Mouse (Mus musculus): Measurements from ENCODE around the gene Gpalpp1.

Gpalpp1 gene

DNA sequence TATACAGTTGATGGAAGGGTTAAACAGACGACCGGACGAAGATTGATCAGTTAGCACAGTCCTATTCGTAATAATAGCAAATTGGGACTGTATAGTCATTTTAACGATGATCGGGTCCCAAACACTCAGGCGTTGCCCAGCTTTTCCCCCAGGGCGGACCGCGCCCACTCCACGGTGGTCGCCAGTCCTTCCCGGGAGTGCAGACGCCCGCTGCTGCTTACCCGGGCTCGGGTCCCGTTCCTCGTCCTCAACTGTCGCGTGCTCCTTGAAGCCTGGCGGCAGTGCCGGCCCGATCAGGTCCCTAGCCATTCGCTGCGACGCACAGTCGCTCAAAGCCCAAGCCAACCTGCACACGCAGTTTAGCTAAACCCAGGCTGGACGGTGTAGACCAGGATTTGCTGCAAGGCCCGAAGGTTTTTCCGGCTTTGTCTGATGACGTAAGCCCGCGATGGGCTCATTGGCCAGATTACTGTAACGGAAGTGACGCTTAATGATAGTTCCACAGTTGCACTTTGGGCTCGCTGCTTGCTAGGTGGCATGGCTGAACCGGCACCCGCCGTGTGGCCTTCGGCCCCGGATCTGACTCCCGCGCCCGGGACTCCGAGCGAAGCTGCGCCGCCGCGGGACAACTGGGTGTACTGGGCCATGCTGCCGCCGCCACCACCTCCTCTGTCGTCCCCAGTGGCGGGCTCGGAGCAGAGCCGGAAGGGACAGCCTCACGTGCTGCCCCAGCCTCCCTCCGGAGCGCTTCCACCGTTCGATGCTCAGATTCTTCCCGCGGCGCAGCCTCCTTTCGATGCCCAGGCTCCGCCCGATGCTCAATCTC, at the start of gene Gpalpp1, which contains the start of gene Nufip1:
Gene Gpalpp1 (minus strand): TSS at position 365 of the 826 bp plus-strand sequence.
Gene Nufip1 (plus strand): TSS at position 496 of the 826 bp plus-strand sequence.
- peak; percentile 92 for DNase-seq (ENCODE audit: low read depth, low spot score)

DNA sequence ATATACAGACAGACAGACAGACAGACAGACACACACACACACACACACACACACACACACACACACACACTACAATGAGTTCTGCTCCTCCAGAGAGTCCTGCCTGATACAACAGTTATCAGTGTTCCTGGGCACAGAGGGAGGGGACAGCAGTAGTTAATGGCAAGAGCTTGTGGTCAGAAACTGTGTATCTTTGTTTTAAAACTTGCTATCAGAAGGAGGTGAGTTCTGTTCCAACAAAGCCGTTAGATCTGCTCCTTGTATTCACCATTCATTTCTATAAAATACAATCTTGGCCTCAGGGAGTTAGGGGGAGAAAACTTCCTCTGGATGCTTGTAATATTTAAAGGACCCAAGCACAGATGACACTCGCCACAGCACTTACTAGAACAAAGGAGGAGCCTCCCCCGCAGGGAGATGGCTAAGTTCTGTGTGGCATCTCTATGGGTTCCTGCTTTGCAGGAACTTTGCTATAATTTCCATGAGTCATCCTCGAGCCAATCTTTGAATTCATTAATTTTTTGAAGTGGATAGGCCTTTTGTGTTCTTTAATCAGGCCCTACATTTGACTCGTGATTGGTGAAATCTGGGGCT, 47.7 kb upstream of the Gpalpp1 start:
- DNase-seq (ENCODE audit: low read depth, low spot score) = no peak

DNA sequence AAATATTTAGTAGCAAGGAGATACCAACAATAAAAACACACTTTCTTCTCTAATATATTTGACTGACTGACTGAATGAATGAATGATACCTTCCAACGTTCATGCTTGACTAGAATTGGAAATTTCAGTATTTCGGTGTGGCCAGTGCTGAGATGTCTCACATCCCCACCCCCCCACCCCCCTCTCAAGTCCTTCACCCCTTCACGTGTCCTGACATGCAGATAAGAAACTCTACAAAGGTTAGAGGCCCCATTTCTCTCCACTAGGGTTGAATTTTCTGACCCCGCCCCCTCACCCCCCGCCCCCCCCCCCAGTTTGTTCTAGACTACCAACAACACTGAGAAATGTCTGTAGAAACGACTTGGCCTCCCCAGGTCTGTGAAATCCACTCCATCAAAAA, 43.3 kb upstream of the Gpalpp1 start:
- DNase-seq (ENCODE audit: low read depth, low spot score) = no peak

DNA sequence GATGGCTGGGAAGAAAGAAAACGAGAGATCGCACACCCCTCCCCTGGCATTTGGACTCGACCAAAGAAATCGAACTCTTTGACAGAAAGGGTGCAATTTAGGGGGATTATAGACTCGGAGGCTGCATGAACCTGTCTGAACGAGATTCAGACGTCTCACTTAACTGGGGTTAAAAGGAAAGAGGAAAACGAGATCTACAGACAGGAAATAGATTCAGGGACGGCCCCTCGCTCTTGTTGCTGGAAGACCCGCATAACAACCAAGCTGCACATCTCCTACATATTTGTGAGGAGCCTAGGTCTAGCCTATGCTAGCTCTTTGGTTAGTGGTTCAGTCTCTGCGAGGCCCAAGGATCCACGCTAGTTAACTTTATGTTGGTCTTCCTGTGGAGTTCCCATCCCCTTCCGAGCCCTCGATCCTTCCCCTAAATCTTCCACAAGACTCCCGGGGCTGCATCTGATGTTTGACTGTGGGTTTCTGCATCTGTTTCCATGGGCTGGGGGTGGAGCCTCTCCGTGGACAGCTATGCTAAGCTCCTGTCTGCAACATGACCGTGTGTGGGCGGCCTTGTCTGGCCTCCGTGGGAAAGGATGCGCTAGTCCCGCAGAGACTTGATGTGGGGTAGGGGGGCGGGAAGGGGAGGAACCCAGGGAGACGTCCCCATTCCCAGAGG, 42.6 kb upstream of the Gpalpp1 start:
- no peak for DNase-seq (ENCODE audit: low read depth, low spot score)

DNA sequence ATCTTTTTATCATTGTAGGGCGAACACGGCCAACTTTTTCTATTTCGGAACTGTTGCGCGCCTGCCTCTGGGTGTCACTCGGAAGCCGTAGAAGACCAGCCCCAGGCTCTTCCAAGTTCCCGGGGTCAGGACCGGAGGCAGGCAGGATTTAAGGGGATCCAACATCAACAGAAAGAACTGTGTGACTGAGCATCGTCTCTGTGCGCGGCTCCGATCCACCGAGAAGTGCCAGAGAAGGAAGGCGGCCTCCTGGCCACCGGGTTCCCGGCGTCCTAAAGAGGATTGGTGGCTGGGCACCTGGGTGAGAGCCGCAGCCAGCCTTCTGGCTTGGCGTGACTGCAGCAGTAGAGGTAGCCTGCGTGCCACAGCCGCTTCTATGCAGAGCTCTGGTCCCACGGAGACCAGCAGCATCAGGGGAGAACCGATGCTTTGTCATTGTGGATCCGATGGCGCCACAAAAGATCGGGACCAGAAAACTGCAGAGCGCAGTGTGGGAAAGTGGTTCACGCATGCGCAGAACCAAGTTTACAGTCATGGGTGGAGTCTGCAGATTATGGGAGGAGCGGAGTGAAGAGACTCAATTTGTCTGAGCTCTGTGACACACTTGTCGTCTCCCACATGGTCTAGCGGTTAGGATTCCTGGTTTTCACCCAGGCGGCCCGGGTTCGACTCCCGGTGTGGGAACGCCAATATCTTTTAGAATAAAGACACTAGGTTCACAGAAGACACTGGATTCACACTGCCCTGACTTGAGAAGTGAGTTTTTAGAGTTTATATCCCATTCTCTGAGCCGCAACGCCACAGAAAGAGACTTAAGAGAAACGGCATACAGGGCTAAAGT, 41.8 kb upstream of the Gpalpp1 start:
- DNase-seq (ENCODE audit: low read depth, low spot score) = peak; percentile 92

DNA sequence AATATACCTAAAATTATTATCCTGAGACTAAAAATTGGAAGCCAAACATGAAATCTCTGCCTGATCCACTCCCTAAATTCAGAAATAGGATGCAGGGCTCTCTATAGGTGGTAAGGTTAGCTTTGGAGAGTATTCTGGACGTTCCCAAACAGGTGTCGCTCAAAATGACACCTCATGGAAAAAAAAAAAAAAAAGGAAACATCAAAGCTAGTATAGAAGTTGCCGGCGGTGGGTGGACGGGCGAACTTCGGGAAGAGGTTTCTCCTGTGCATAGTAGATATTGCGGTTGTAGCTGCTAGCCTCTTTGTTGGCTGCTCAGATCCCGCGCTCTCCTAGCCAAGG, 41.2 kb upstream of the Gpalpp1 start:
- DNase-seq (ENCODE audit: low read depth, low spot score) = no peak

DNA sequence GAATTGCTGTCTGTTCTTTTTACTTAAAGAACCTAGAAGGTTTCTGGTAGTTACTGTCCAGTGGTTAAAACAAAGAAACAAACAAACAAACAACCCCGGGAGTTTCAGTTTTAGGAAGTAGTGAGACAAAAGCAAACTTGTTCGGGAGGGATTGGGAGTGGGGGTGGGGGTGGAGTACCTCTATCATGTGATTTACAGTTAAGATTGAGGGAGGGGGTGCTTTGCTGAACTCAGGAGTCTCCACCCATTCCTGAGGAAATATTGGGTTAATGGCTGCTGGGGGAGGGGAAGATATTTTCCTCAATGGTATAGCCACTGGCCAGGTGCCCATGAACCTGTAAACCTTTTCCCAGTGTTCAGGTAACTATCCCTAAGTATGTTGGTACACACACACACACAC, 40.5 kb upstream of the Gpalpp1 start:
- DNase-seq (ENCODE audit: low read depth, low spot score) = peak; percentile 42

DNA sequence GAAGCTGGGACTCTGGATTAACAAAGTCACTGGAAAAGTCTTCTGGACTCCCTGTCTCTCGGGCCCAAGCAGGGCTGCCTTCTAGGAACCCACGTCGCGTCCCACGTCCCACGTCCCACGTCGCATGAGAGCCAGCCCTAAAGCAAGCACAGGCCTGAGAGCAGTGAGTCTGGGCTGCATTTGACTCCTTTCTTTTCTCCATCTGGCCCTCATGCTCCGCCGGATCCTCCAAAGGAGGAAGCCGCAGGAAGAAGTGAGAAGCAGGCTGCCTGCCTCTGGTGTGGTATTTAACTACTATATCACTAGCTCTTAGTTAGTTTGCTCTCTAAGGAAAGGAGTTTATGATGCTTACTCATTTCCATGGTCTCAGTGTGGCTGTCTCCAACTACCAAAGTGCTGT, 39.9 kb upstream of the Gpalpp1 start:
- DNase-seq (ENCODE audit: low read depth, low spot score) = no peak

DNA sequence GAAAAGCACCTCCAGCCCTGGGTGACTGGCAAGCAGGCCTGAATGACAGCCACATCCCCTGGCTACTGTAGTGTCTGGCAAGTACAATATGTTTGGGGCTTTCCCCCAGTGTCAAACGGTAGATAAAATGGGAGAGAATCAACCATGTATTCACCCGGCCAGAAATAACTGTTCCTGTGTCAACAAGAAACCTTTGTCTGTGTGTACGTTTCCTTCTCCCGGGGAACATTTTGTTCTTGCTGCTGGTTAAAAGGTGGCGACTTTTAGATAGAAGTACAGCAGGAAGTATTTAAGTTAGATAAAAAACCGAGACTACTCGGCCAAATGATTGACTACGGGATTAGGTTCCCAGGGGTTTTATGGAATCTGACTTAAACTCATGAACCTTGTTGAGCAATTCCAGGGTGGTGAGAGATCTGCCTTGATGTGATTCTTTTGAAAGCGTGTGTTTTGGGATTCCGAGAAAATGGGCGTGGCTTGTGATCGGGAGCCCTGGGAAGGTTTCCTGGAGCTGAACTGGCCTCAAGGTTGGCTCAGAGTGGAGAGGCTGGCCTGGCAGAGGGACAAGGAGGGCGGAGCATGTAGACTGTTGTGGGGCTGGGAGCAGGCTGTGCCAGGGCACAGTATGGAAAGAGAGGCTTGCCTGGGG, 39.1 kb upstream of the Gpalpp1 start:
- peak; percentile 82 for DNase-seq (ENCODE audit: low read depth, low spot score)

DNA sequence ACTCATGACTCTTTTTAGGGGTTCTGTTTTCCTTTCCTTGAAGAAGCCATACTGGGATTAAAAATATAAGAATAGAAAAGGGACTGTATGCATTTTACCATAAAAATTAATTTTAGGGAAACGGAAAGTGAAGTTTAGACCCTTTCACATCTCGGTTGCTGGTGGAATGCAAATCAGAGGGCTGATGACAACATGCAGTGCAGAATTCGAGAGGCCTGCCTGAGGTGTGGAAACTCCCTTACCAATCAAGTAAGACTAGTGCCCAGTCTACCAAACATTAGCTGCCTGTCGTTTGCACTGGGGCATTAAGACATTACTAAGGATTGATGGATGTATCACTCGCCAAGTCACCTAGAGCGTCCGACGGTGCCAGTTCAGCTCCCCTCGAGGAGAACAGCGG, 37.7 kb upstream of the Gpalpp1 start:
- no peak for DNase-seq (ENCODE audit: low read depth, low spot score)

DNA sequence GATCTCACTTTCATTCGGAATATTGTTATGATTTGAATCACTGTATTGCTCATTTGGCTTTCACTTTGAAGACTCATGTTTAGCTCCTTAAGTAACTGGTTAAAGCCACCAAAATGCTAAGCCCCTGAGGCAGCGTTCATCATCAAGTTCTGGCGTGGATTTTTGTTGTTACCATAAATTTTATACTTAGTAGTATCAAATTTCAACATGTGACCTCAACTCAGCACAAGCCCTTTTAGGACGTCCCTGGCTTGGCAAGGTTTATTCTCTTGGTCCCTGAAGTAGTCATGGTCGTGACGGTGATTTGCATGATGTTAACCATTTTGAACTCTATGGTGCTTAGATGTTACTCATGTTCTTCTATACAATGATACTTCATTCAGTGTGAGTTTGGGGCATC, 36.5 kb upstream of the Gpalpp1 start:
- no peak for DNase-seq (ENCODE audit: low read depth, low spot score)

DNA sequence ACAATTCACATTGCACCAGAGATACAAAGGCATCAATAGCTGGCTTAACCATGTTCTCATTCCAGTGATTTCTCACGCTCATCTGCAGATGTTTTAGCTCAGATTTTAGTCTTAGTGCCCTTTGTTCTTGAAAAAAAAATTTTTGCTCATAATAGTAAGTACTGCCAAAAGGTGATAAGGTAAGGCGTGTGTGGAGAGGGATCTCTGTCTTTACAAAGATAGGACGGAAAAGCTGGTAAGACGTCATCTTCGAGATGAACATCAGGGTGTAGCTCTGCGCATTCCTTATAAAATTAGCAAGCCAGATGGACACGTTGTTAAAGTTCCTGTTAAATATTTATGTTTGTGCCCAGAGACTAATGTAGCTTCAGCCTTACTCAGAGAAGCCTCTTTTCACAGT, 35.3 kb upstream of the Gpalpp1 start:
- no peak for DNase-seq (ENCODE audit: low read depth, low spot score)

DNA sequence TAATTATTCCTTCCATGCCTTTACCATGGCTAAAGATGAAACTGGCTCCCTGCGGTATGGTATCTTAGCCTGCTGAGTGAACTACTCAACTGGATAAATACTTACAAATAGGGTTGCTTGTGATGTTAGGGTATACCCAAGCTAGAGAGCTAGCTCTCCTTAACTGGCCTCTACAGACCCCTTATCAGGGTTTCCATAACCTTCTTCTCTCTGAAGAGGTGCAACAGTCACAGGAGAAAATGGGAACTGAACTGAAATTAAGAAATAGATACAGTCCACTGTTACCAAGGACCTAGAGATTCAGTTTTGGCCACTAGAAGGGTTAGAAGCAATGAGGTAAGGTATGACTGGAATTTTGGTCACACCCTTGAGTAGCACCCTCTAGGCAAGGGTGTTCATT, 34.7 kb upstream of the Gpalpp1 start:
- DNase-seq (ENCODE audit: low read depth, low spot score) = peak; percentile 48

DNA sequence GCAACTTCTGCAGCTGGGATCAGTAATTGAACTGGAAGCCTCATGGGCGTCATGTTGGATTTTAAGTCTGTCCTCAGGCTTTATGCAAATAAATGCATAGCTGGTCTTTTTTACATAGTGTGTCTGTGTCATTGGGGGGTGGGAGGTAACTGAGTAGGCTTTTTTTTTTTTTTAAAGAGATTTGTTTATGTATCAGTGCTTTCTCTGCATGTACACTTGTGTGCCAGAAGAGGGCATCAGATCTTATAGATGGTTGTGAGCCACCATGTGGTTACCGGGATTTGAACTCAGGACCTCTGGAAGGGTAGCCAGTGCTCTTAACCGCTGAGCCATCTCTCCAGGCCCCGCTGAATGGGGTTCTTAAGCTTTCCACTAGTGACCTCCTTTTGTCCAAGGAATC, 24.4 kb upstream of the Gpalpp1 start:
- DNase-seq (ENCODE audit: low read depth, low spot score) = no peak

DNA sequence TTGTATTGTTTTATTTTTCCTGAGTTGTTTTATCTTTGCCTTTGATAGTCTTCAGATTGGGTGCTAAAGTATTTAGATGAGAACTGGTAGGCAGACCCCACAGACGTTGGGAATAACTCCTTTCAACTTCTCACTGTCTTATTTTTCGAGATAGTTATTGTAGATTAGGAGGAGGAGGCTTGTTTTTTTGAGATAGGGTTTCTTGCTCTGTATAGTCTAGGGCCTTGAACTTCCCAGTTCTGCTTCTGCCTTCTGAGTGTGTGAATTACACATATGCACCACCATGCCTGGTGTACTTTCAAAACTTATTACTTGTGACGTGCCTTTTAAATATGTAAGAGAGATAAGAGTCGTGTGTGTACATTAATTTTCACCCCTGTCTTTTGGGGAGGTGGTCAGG, 17.6 kb upstream of the Gpalpp1 start:
- no peak for DNase-seq (ENCODE audit: low read depth, low spot score)

DNA sequence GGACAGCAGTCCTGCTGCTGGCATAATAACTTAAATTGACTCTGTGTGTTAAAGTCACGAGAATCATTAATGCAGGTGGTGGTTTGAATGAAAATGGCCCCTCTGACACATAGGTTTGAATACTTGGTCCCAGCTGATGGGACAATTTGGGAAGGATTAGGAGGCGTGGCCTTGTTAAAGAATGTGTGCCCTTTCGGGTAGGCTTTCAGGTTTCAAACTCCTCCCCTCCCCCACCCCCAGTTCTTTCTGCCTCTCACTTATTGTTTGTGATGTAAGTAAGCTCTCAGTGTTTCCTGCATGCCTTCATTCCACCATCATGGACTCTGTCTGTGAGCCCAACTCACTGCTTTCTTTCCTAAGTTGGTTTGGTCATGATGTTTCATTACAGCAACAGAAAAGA, 16.8 kb upstream of the Gpalpp1 start:
- DNase-seq (ENCODE audit: low read depth, low spot score) = peak; percentile 57

DNA sequence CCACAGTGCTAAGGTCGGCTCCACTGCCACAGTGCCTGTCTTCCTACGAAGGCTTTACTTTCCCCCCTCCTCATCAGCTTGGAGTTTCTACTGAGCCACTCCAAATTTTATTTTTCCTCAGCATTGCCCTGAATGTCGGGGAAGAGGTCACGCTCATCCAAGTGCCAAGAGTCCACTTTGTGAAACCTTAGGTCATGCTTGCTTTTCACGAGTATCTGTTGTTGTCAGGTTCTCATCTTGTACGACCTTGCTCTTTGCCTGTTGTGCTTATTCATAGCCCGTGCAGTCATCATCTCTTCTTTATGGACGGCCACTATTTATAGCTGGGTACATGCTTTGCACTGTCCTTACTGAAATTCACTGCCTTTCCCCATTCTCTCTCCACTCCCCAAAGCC, 12.1 kb upstream of the Gpalpp1 start:
- DNase-seq (ENCODE audit: low read depth, low spot score) = no peak

DNA sequence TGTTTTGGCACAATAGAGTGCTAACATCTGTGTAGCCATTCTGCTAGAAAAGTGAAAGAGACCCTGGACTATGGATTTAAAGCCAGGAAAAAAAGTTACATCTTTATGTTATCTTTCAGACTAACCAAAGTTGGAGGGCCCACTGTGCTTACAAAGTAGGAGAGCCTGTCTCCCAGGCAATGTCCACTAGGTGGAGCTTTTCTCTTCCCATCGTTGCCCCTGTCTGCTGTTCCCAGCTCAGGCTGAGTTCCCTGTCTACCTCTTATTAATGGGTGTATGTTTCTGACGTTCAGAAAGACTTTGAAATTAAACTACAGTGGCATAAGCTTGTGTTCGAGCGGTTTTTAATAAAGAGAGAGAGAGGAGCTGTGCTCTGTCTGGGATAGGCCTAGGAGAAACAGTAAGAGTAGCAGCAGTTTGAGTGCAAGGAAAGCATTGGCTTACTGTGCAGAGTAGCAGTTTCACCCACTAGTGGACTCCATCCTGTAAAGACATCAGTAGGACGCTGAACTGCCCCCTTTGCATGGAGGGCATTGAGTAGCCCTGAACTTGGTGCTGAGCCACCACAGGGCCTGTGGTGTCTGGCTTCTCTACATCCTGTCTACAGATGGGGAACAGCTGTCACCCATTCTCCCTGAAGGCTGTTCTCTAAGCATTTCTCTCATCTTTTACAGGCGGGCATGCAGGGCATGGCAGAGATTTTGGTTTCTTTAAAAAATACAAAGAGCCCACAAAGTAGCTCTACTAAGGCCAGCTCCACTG, 11.5 kb upstream of the Gpalpp1 start:
- DNase-seq (ENCODE audit: low read depth, low spot score) = peak; percentile 49

DNA sequence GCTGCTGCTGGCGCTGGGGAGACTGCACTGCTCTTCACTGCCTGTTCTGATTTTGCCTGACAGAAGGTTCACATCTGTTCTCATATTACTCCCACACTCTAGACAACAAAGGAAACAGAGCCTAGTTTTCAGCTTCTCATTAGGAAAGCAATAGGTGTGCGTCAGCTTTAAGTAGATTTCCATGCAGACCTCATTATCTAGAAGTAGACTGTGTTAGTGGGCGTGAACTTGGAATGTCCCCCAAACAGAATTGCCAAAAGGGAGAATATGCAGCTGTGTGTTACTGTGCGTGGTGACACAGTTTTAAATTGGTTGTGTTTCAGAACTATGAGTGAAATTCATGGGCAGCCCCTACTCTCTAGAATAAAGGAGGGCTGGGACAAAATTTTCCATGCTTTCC, 9.9 kb upstream of the Gpalpp1 start:
- DNase-seq (ENCODE audit: low read depth, low spot score) = no peak

DNA sequence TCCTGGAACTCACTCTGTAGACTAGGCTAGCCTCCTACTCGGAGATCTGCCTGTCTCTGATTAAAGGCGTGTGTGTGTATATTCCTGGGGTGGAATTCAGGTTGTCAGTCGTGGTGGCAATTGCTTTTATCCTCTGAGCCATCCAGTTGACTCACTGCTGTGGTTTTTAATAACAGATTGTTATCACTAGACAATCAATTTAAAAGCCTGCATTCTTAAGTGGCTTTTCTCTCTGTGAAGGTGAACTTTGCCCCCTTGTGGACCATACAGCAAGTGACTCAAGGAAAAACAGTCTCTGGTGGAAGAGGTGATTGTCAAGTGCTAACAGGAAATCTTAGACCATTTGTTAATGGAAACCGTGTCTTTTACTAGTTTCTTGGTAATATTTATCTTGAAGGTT, 8.4 kb upstream of the Gpalpp1 start:
- peak; percentile 29 for DNase-seq (ENCODE audit: low read depth, low spot score)

DNA sequence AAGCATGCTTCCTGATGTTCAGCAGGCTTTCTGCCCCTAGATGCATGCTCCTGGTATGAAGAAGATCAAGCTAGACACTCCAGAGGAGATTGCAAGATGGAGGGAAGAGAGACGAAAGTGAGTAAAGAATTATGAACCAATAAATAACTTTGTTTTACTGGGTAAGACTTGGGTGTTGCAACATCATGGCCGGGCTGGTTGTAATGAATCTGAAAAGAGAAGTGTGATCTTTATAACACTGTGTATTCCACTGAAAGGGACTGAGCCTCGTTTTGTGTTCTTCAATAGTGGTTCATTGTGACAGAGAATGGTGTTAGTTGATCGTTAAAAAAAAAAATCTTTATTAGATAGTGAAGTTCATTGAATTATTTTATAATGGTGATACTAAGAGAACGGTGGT, 5.2 kb upstream of the Gpalpp1 start:
- DNase-seq (ENCODE audit: low read depth, low spot score) = no peak

Measured in ZHBTc4 (cell line).